Mouse (Mus musculus) intestine, embryonic 14.5 days (tissue): Measurements from ENCODE around the gene Camk2d. TPM values are rescaled to one million over a fixed set of nuclear protein-coding genes. Genes with fewer than 3 reads are reported as not detected.

Experiments
- ATAC-seq: fragments of 200-750 bp; cut with Nextera tagmentation; replicated peaks from 2 replicates; pipeline ENCODE4 v1.8.0; 2017; ENCODE audit warnings: low read depth, moderate number of reproducible peaks, moderate TSS enrichment, moderate library complexity; ENCODE audit not compliant: low FRiP score, low TSS enrichment
- DNase-seq: peaks from one replicate; pipeline ENCODE4 v3.0.0-alpha.2; 2018; ENCODE audit warnings: low spot score
- H3K27ac ChIP-seq: fragments of 300-500 bp; sonication (generic); 2 replicates; pipeline ENCODE4 v1.5.1; 2014; ENCODE audit warnings: low read depth, mild to moderate bottlenecking, control low read depth
- H3K27me3 ChIP-seq: fragments of 300-500 bp; sonication (generic); replicated peaks from 2 replicates; pipeline ENCODE4 v1.6.1; 2014; ENCODE audit warnings: low read length, control low read depth; ENCODE audit not compliant: control insufficient read depth, insufficient read depth
- H3K36me3 ChIP-seq: fragments of 300-500 bp; sonication (generic); 2 replicates; pipeline ENCODE4 v1.6.1; 2014; ENCODE audit warnings: low read length, control low read depth; ENCODE audit not compliant: control insufficient read depth, insufficient read depth
- H3K4me1 ChIP-seq: fragments of 300-500 bp; sonication (generic); replicated peaks from 2 replicates; pipeline ENCODE4 v1.6.1; 2014; ENCODE audit warnings: low read length, control low read depth, mixed read lengths; ENCODE audit not compliant: control insufficient read depth, insufficient read depth
- H3K4me2 ChIP-seq: fragments of 300-500 bp; sonication (generic); 2 replicates; pipeline ENCODE4 v1.6.1; 2014; ENCODE audit warnings: low read length
- H3K4me3 ChIP-seq: fragments of 300-500 bp; sonication (generic); 2 replicates; pipeline ENCODE4 v1.5.1; 2014; ENCODE audit warnings: low read depth, low read length, control low read depth, mixed read lengths
- H3K9ac ChIP-seq: fragments of 300-500 bp; sonication (generic); 2 replicates; pipeline ENCODE4 v1.6.1; 2014; ENCODE audit warnings: mild to moderate bottlenecking, low read length
- H3K9me3 ChIP-seq: fragments of 300-500 bp; sonication (generic); 2 replicates; pipeline ENCODE4 v1.6.1; 2016; ENCODE audit warnings: low read length, control low read depth; ENCODE audit not compliant: control insufficient read depth
- WGBS: fragments of 180-500 bp; shearing (Covaris S2); extraction: QIAGEN DNeasy Blood & Tissue Kit; methylation state at CpG from one replicate; pipeline ENCODE4 v1.1.7; 2014; 5-methylcytosine and 5-hydroxymethylcytosine counted together
- polyA plus RNA-seq: library from polyadenylated mRNA; unstranded; fragments of >200 nt; fragmentation: Nextera tagmentation; extraction: Ambion mirVana; gene quantifications from 2 replicates; pipeline ENCODE4 v1.2.1, GENCODE M21; 2014

The Camk2d gene
- polyA plus RNA-seq, 1 experiment from 2014 or later = 47.0 TPM

GRCm38 (mm10) chr3:126620152-126620551, 24.1 kb downstream of the Camk2d start:
- no peak overlapping the region for H3K4me2 ChIP-seq
- no peaks in the 10 kb centered on the region for H3K36me3 ChIP-seq
- no peak overlapping the region for H3K9ac ChIP-seq
- DNase-seq (no peak), ATAC-seq (no peak)
- 88% methylated on average over 6 of the region's 6 CpGs for WGBS
- no peaks in the 10 kb centered on the region for H3K9me3 ChIP-seq
- H3K4me1 ChIP-seq = no peaks in the 10 kb centered on the region; the same call in 1 of the 2 replicates
- no peak overlapping the region for H3K4me3 ChIP-seq
- H3K27ac ChIP-seq = no peak overlapping the region
- no peaks in the 10 kb centered on the region for H3K27me3 ChIP-seq

DNA sequence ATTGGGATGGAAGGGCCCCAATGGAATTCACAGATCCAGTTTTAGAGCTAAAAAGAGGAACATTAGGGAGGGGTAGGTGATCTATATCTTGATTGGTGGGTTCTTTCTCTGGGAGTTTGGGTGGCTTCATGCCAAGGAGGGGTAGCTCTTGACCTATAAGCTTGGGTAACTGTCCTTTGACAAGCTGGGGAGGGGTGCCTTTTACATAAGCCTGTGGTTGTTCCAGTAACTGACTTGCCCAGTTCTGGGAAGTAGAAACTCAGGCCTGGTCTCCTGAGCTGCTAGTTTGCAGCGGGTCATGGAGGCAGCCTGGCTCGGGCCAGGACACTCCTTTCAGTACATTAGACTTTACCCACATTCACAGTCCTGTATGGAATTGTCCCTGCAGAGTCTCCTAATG, 26.4 kb downstream of the Camk2d start:
- Histone ChIP-seq H3K4me3 (no peak overlapping the region), H3K4me1 (no peaks in the 10 kb centered on the region), H3K9me3 (no peaks in the 10 kb centered on the region), H3K27me3 (no peaks in the 10 kb centered on the region), H3K27ac (no peak overlapping the region), H3K4me2 (no peak overlapping the region), H3K36me3 (no peaks in the 10 kb centered on the region), H3K9ac (no peak overlapping the region)
- DNase-seq (no peak), ATAC-seq (no peak)
- 98% methylated on average over 2 of the region's 2 CpGs for WGBS

DNA sequence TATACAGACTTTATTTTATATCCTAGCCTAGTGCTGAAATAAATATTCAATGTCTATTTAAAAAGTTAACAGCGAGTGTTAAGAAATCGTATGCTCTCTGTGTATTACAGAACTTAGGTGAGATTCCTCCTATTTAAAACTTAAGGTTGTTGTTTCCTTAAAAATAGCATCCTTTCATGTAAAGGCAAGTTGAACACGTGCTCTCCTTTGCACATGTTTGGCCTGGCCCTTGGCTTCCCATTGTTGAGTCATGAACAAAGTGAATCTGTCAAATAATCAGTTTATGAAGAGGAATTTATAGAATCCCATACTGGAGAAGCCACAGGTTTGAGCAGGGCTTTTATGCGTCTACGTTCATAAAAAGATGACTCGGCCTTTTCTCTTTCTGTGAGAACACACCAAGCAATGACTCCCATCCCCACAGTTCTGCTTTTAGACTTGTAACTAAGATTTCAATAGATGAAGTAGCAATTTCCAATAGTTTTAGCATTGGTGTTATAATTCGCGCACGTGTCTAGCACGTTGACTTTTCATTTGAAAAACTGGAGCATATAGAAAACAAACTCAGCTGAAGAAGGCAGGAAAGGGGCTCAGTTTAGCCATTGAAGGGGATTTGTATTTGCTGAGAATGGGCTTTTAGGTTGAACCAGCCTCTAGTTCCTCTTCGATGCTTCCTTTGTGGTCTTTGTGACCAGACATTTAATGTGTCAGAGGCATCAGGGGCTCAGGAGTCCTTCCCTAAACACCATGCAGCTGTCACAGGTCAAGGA, 29.1 kb downstream of the Camk2d start:
- Histone ChIP-seq H3K4me1 (no peaks in the 10 kb centered on the region), H3K27ac (no peak overlapping the region), H3K4me3 (no peak overlapping the region), H3K36me3 (no peaks in the 10 kb centered on the region), H3K9me3 (no peaks in the 10 kb centered on the region), H3K9ac (no peak overlapping the region), H3K4me2 (no peak overlapping the region), H3K27me3 (no peaks in the 10 kb centered on the region)
- ATAC-seq (no peak), DNase-seq (peak; percentile 38)
- WGBS = 88% methylated on average over 11 of the region's 11 CpGs

GRCm38 (mm10) chr3:126625764-126626040, 29.6 kb downstream of the Camk2d start:
- Histone ChIP-seq H3K27ac (no peak overlapping the region), H3K27me3 (no peaks in the 10 kb centered on the region), H3K4me3 (no peak overlapping the region), H3K4me2 (no peak overlapping the region), H3K4me1 (no peaks in the 10 kb centered on the region), H3K9ac (no peak overlapping the region), H3K9me3 (no peaks in the 10 kb centered on the region), H3K36me3 (no peaks in the 10 kb centered on the region)
- ATAC-seq = no peak
- WGBS = 89% methylated on average over 8 of the region's 8 CpGs
- peak; percentile 44 for DNase-seq

- H3K4me2 ChIP-seq = no peak overlapping the region
- H3K27ac ChIP-seq = no peak overlapping the region
- no peaks in the 10 kb centered on the region for H3K27me3 ChIP-seq
- no peaks in the 10 kb centered on the region for H3K9me3 ChIP-seq
- 90% methylated on average over 4 of the region's 4 CpGs for WGBS
- DNase-seq (no peak), ATAC-seq (no peak)
- no peak overlapping the region for H3K9ac ChIP-seq
- H3K4me3 ChIP-seq = no peak overlapping the region
- no peaks in the 10 kb centered on the region for H3K4me1 ChIP-seq
- H3K36me3 ChIP-seq = no peaks in the 10 kb centered on the region
These were observed 31.9 kb downstream of the Camk2d start for GRCm38 (mm10) chr3:126627968-126628367.

- ATAC-seq = no peak
These were observed 32.3 kb downstream of the Camk2d start for GRCm38 (mm10) chr3:126628380-126628779.

GRCm38 (mm10) chr3:126629040-126629439, 32.9 kb downstream of the Camk2d start:
- peak; percentile 24 for DNase-seq
- WGBS = 89% methylated on average over 2 of the region's 2 CpGs
- no peak for ATAC-seq
- H3K27ac ChIP-seq = no peak overlapping the region
- H3K4me1 ChIP-seq = no peaks in the 10 kb centered on the region
- no peaks in the 10 kb centered on the region for H3K27me3 ChIP-seq
- H3K9me3 ChIP-seq = no peaks in the 10 kb centered on the region
- H3K4me2 ChIP-seq = no peak overlapping the region
- H3K4me3 ChIP-seq = no peak overlapping the region
- no peak overlapping the region for H3K9ac ChIP-seq
- H3K36me3 ChIP-seq = no peaks in the 10 kb centered on the region

More at GRCm38 (mm10) chr3:126628380-126628779, 32.3 kb downstream of the Camk2d start:
- no peaks in the 10 kb centered on the region for H3K4me1 ChIP-seq
- H3K27ac ChIP-seq = no peak overlapping the region
- H3K36me3 ChIP-seq = no peaks in the 10 kb centered on the region
- H3K4me3 ChIP-seq = no peak overlapping the region
- H3K9me3 ChIP-seq = no peaks in the 10 kb centered on the region
- no peak overlapping the region for H3K9ac ChIP-seq
- 48% methylated on average over 3 of the region's 3 CpGs for WGBS
- DNase-seq = no peak
- H3K4me2 ChIP-seq = no peak overlapping the region
- H3K27me3 ChIP-seq = no peaks in the 10 kb centered on the region

DNA sequence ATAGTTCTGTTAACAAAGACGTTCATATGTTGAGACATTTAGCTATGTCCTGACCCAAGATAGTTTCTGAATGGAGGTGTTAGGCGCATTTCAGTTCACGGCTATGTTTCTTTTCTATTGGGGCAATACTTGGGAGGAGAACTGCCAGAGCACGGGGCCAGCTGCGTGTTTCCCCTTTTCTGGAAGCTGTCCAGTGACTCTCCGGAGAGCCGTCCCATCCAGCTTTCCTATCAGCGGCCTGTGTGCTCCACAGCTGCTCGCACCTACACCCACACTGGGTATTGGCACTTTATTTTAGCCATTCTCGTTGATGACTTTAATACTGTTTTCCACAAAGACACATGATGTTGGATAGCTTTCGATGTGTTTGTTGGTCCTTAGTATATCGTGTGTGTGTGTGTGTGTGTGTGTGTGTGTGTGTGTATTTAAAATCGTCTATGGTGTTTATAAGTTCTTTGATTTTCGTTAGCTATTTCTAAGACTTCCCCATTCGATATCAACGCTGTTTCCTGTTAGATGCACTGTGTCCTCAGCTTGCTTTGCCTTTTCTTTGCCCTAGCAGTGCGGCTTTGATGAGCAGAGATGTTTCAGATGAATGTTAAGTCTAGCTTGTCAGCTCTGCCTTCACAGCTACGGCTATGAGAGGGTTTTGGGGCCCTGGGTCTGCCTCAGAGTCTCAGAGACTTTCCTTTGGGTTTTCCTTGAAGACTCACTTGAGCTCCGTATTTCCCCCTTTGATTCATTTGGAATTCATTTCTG, 34.2 kb downstream of the Camk2d start:
- Histone ChIP-seq H3K9me3 (no peaks in the 10 kb centered on the region), H3K27me3 (no peaks in the 10 kb centered on the region), H3K9ac (no peak overlapping the region), H3K27ac (no peak overlapping the region), H3K4me2 (no peak overlapping the region), H3K36me3 (no peaks in the 10 kb centered on the region), H3K4me3 (no peak overlapping the region), H3K4me1 (no peaks in the 10 kb centered on the region)
- ATAC-seq (no peak), DNase-seq (peak; percentile 45)
- 76% methylated on average over 19 of the region's 19 CpGs for WGBS

GRCm38 (mm10) chr3:126631583-126631982, 35.5 kb downstream of the Camk2d start:
- no peak for ATAC-seq
- H3K4me3 ChIP-seq = no peak overlapping the region

More at GRCm38 (mm10) chr3:126631583-126631982, 35.5 kb downstream of the Camk2d start:
- H3K9me3 ChIP-seq = no peaks in the 10 kb centered on the region
- DNase-seq = peak; percentile 35
- H3K9ac ChIP-seq = no peak overlapping the region
- no peak overlapping the region for H3K4me2 ChIP-seq
- WGBS = 89% methylated on average over 8 of the region's 8 CpGs
- H3K27ac ChIP-seq = no peak overlapping the region
- no peaks in the 10 kb centered on the region for H3K27me3 ChIP-seq
- H3K4me1 ChIP-seq = no peaks in the 10 kb centered on the region
- H3K36me3 ChIP-seq = no peaks in the 10 kb centered on the region
